Mouse (Mus musculus): ENCODE results near the gene Gsdma3.
A peak's percentile ranks its signal among the peaks of the same experiment; 100 is the strongest.

The Gsdma3 gene

GRCm38 (mm10) chr11:98625611-98626410, at the start of gene Gsdma3, which contains the start of gene Gm12355:
Gsdma3 (plus strand) TSS chr11:98626360.
Gm12355 (minus strand) TSS chr11:98625661.
- no peak for DNase-seq (ENCODE audit: low spot score in 2 of 2)

- no peak for DNase-seq (ENCODE audit: low spot score in 2 of 2)
These were observed 48.4 kb upstream of the Gsdma3 start for GRCm38 (mm10) chr11:98577776-98578175.

- peak; percentile 62 to 74 for DNase-seq (ENCODE audit: low spot score in 2 of 2)
These were observed 45.6 kb upstream of the Gsdma3 start for GRCm38 (mm10) chr11:98580301-98581121.

- DNase-seq (ENCODE audit: low spot score in 2 of 2) = no peak
These were observed 44.7 kb upstream of the Gsdma3 start for GRCm38 (mm10) chr11:98581286-98582029.

GRCm38 (mm10) chr11:98582030-98582388, 44.2 kb upstream of the Gsdma3 start:
- DNase-seq (ENCODE audit: low spot score in 2 of 2) = peak in 1 of 2 experiments; percentile 30

- peak in 1 of 2 experiments; percentile 24 for DNase-seq (ENCODE audit: low spot score in 2 of 2)
These were observed 43.5 kb upstream of the Gsdma3 start for GRCm38 (mm10) chr11:98582551-98583264.

GRCm38 (mm10) chr11:98583265-98583552, 43.0 kb upstream of the Gsdma3 start:
- peak; percentile 51 to 58 for DNase-seq (ENCODE audit: low spot score in 2 of 2)

- peak in 1 of 2 experiments; percentile 38 for DNase-seq (ENCODE audit: low spot score in 2 of 2)
These were observed 42.6 kb upstream of the Gsdma3 start for GRCm38 (mm10) chr11:98583571-98583970.

- DNase-seq (ENCODE audit: low spot score in 2 of 2) = no peak
These were observed 42.0 kb upstream of the Gsdma3 start for GRCm38 (mm10) chr11:98584146-98584545.

GRCm38 (mm10) chr11:98584629-98585177, 41.5 kb upstream of the Gsdma3 start:
- no peak for DNase-seq (ENCODE audit: low spot score in 2 of 2)

- DNase-seq (ENCODE audit: low spot score in 2 of 2) = no peak
These were observed 39.9 kb upstream of the Gsdma3 start for GRCm38 (mm10) chr11:98586087-98586891.

- DNase-seq (ENCODE audit: low spot score in 2 of 2) = peak; percentile 96 to 98
These were observed 39.1 kb upstream of the Gsdma3 start, which contains the start of gene Ormdl3 for GRCm38 (mm10) chr11:98586892-98587563. Ormdl3 (minus strand) TSS chr11:98587368.

- peak; percentile 43 to 45 for DNase-seq (ENCODE audit: low spot score in 2 of 2)
These were observed 38.2 kb upstream of the Gsdma3 start for GRCm38 (mm10) chr11:98587684-98588546.

- no peak for DNase-seq (ENCODE audit: low spot score in 2 of 2)
These were observed 37.3 kb upstream of the Gsdma3 start for GRCm38 (mm10) chr11:98588833-98589281.

GRCm38 (mm10) chr11:98589306-98589705, 36.9 kb upstream of the Gsdma3 start:
- no peak for DNase-seq (ENCODE audit: low spot score in 2 of 2)

- DNase-seq (ENCODE audit: low spot score in 2 of 2) = no peak
These were observed 35.4 kb upstream of the Gsdma3 start for GRCm38 (mm10) chr11:98590548-98591445.

- no peak for DNase-seq (ENCODE audit: low spot score in 2 of 2)
These were observed 31.1 kb upstream of the Gsdma3 start for GRCm38 (mm10) chr11:98595021-98595420.

- no peak for DNase-seq (ENCODE audit: low spot score in 2 of 2)
These were observed 30.7 kb upstream of the Gsdma3 start for GRCm38 (mm10) chr11:98595473-98595872.

Data from spleen, postnatal 14 days (tissue).